Comparison of ENCODE assay signal across 18 mouse cellular contexts in the genomic region with DNA sequence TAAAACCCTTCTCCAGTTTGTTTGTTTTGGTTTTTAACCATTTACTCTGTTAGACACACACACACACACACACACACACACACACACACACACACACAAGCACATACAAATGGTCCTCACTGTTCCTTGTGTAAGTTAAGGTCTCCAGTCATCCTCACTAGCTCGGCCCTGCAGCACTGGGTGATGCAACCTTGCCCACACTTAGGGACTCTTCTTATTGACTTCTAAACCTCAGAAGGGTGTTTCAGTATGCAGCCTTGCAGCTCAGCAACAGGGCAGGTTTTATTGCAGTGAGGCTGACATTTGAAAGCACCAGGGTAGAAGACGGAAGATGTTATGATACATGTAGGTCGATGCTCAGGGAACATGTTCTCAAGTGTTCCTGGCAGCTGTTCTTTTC.
DNase-seq lines count a peak whose midpoint lies in the region; TF ChIP-seq lines count a peak whose summit lies in the region.
"Had no signal": no experiment of that assay in that cellular context is flagged by ENCODE, and none has a peak within 500 bp of the region (broad histone marks: within the 10 kb centered on the region; RNA-seq: fewer than 3 reads in every experiment).

No protein-coding gene starts in this region.

- H3K4me3 ChIP-seq in gastrocnemius, adult 2 months, result no peak overlapping the region
- no peak overlapping the region for H3K4me3 ChIP-seq in forebrain, embryonic 10.5 days
- H3K4me3 ChIP-seq in lung, adult 2 months (replicated peaks; ENCODE audit: extremely low read depth, low read depth, low read length), result no peak overlapping the region
- H3K4me3 ChIP-seq: embryonic facial prominence, embryonic 12.5 days; forebrain, embryonic 12.5 days; heart, embryonic 13.5 days; hindbrain, embryonic 12.5 days had no signal

- intact Hi-C loops in gastrocnemius, adult 2 months (cut with DNase I), result no loop called here

- TF ChIP-seq CTCF in gastrocnemius, adult 2 months (IDR thresholded peaks at IDR 0.05), result no peak
- TF ChIP-seq CTCF in lung, adult 2 months (IDR thresholded peaks at IDR 0.05; ENCODE audit: insufficient read depth, low read length), result no peak

- no peaks in the 10 kb centered on the region for H3K9me3 ChIP-seq in forebrain, embryonic 10.5 days
- H3K9me3 ChIP-seq: embryonic facial prominence, embryonic 12.5 days; forebrain, embryonic 12.5 days; heart, embryonic 13.5 days; hindbrain, embryonic 12.5 days had no signal

- no peaks in the 10 kb centered on the region for H3K36me3 ChIP-seq in forebrain, embryonic 10.5 days (replicated peaks)
- H3K36me3 ChIP-seq: embryonic facial prominence, embryonic 12.5 days; forebrain, embryonic 12.5 days; heart, embryonic 13.5 days; hindbrain, embryonic 12.5 days had no signal

- peak overlapping the region; percentile 71 for H3K27ac ChIP-seq in gastrocnemius, adult 2 months
- H3K27ac ChIP-seq in forebrain, embryonic 10.5 days, result no peak overlapping the region
- H3K27ac ChIP-seq: embryonic facial prominence, embryonic 12.5 days; forebrain, embryonic 12.5 days; heart, embryonic 13.5 days; hindbrain, embryonic 12.5 days had no signal

- DNase-seq in gastrocnemius, adult 2 months, result peak; percentile 48
- DNase-seq in gastrocnemius, postnatal 4 days (ENCODE audit: low spot score in 2 of 2), result no peak
- peak; percentile 42 for DNase-seq in thymus, postnatal 0 days (ENCODE audit: low spot score)
- no peak for DNase-seq in thymus, adult 18-20 months
- peak; percentile 57 for DNase-seq in MN1 (ENCODE audit: low spot score)
- DNase-seq in thymus, postnatal 25 days, result peak; percentile 19
- DNase-seq in forebrain, embryonic 10.5 days (ENCODE audit: extremely low spot score, low spot score), result no peak
- DNase-seq in lung, adult 2 months, result no peak
- DNase-seq: adrenal gland, postnatal 10 days; cerebellum, adult 11 months; cerebellum, adult 8-10 months; cerebellum, postnatal 14 days; embryo, embryonic 11 days; heart, postnatal 4 days had no signal

- no peak for TF ChIP-seq POLR2A in lung, adult 2 months (IDR thresholded peaks at IDR 0.05; ENCODE audit: borderline replicate concordance, extremely low read depth, low read depth, low read length)

- peaks cover 7% of the 10 kb centered on the region for H3K4me1 ChIP-seq in forebrain, embryonic 10.5 days
- H3K4me1 ChIP-seq in lung, adult 2 months (ENCODE audit: control insufficient read depth, insufficient read depth, low read length), result no peaks in the 10 kb centered on the region

- WGBS in forebrain, embryonic 10.5 days, result 92% methylated on average over 3 of the region's 3 CpGs
- whole genome bisulfite sequencing in lung, adult 2 months, result 76% methylated on average over 3 of the region's 3 CpGs

- no peaks in the 10 kb centered on the region for H3K27me3 ChIP-seq in forebrain, embryonic 10.5 days (ENCODE audit: poor library complexity, severe bottlenecking)
- H3K27me3 ChIP-seq: embryonic facial prominence, embryonic 12.5 days; forebrain, embryonic 12.5 days; heart, embryonic 13.5 days; hindbrain, embryonic 12.5 days had no signal

Comparison
In these comparisons a context has a peak if more than half of its experiments do, and no peak if none do; other contexts are left out.
1. DNase-seq: peak in gastrocnemius, adult 2 months (single experiment), thymus, postnatal 0 days (single experiment), MN1 (single experiment) and thymus, postnatal 25 days (single experiment); none in gastrocnemius, postnatal 4 days (0 of 2), thymus, adult 18-20 months (0 of 2), forebrain, embryonic 10.5 days (single experiment) and lung, adult 2 months (single experiment).